Mouse (Mus musculus) heart, embryonic 16.5 days (tissue): ENCODE data around the gene Fkbp4. TPM values are rescaled to one million over a fixed set of nuclear protein-coding genes. Genes with fewer than 3 reads are reported as not detected.

ENCODE experiments used
- ATAC-seq: fragments of 200-750 bp; cut with Nextera tagmentation; replicated peaks from 2 replicates; pipeline ENCODE4 v1.8.0; 2017; ENCODE audit warnings: moderate number of reproducible peaks; ENCODE audit not compliant: insufficient read depth, low FRiP score; ENCODE audit errors: extremely low read depth
- H3K27ac ChIP-seq: fragments of 300-500 bp; sonication (generic); 2 replicates; pipeline ENCODE4 v1.5.1; 2014; ENCODE audit warnings: mild to moderate bottlenecking, low read length, control low read depth, moderate library complexity
- H3K27me3 ChIP-seq: fragments of 300-500 bp; sonication (generic); 2 replicates; pipeline ENCODE4 v1.6.1; 2014; ENCODE audit warnings: low read length, mixed read lengths; ENCODE audit not compliant: control insufficient read depth, insufficient read depth
- H3K36me3 ChIP-seq: fragments of 300-500 bp; sonication (generic); 2 replicates; pipeline ENCODE4 v1.6.1; 2014; ENCODE audit not compliant: control insufficient read depth, insufficient read depth
- H3K4me1 ChIP-seq: fragments of 300-500 bp; sonication (generic); 2 replicates; pipeline ENCODE4 v1.6.1; 2014; ENCODE audit warnings: low read length, mixed read lengths; ENCODE audit not compliant: control insufficient read depth, insufficient read depth
- H3K4me2 ChIP-seq: fragments of 300-500 bp; sonication (generic); 2 replicates; pipeline ENCODE4 v1.6.1; 2014; ENCODE audit warnings: low read depth, mild to moderate bottlenecking, control low read depth, low read length
- H3K4me3 ChIP-seq: fragments of 300-500 bp; sonication (generic); 2 replicates; pipeline ENCODE4 v1.5.1; 2014; ENCODE audit warnings: mild to moderate bottlenecking, control low read depth, low read length
- H3K9ac ChIP-seq: fragments of 300-500 bp; sonication (generic); 2 replicates; pipeline ENCODE4 v1.6.1; 2014; ENCODE audit warnings: low read length, control low read depth
- H3K9me3 ChIP-seq: fragments of 300-500 bp; sonication (generic); replicated peaks from 2 replicates; pipeline ENCODE4 v1.6.1; 2016; ENCODE audit warnings: low read length; ENCODE audit not compliant: control insufficient read depth
- WGBS: fragments of 180-500 bp; shearing (Covaris S2); extraction: QIAGEN DNeasy Blood & Tissue Kit; methylation state at CpG from one replicate; pipeline ENCODE4 v1.1.7; 2014; 5-methylcytosine and 5-hydroxymethylcytosine counted together
- polyA plus RNA-seq: library from polyadenylated mRNA; unstranded; fragments of >200 nt; fragmentation: Nextera tagmentation; extraction: Ambion mirVana; gene quantifications from 2 replicates; pipeline ENCODE4 v1.2.1, GENCODE M21; 2015

Fkbp4 gene
- polyA plus RNA-seq, 1 experiment from 2014 or later: 281 TPM

GRCm38 (mm10) chr6:128440238-128440637 lies 1.8 kb upstream of the Fkbp4 start:
- Histone ChIP-seq H3K27ac (no peak overlapping the region), H3K4me2 (no peak overlapping the region), H3K36me3 (peaks cover 10% of the 10 kb centered on the region), H3K4me1 (peaks cover 23% of the 10 kb centered on the region), H3K4me3 (no peak overlapping the region), H3K27me3 (0 out of 2 replicates have a peak, but pooled peaks cover 1% of the 10 kb centered on the region), H3K9ac (no peak overlapping the region), H3K9me3 (no peaks in the 10 kb centered on the region)
- 93% methylated on average over 2 of the region's 2 CpGs for WGBS
- ATAC-seq: no peak

- H3K9ac ChIP-seq: peak overlapping the region; percentile 88
- H3K27me3 ChIP-seq: no peaks in the 10 kb centered on the region
- peak overlapping the region; percentile 71 for H3K4me3 ChIP-seq
- H3K9me3 ChIP-seq: no peaks in the 10 kb centered on the region
- peak; percentile 12 for ATAC-seq
- H3K36me3 ChIP-seq: peaks cover 24% of the 10 kb centered on the region
- H3K4me2 ChIP-seq: peak overlapping the region; percentile 94
- peak overlapping the region; percentile 74 for H3K27ac ChIP-seq
- peaks cover 29% of the 10 kb centered on the region for H3K4me1 ChIP-seq
- WGBS: 17% methylated on average over 18 of the region's 18 CpGs
Measured at GRCm38 (mm10) chr6:128438871-128439341, 429 bp upstream of the Fkbp4 start.

- under 1% methylated on average over 52 of the region's 52 CpGs for WGBS
- peak overlapping the region; percentile 93 for H3K27ac ChIP-seq
Measured at GRCm38 (mm10) chr6:128437731-128438316, 653 bp downstream of the Fkbp4 start.

DNA sequence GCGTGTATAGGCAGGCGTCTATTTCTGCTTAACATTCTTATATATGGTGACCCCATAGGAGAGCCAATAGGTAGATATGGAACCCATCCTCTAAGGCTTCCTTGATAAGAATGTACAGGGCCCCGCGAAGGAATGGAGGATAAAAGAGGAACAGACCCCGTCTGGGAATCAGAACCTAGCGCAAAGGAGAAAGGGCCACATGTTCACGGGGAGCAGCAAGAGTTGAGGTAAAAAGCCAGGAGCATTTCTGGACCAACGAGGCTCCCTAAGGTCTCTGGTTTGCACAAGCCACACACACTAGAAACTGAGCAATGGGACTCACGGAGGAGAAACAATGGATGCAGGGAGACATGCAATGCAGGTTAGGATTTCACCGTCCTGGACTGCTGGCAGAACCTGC lies 1.2 kb downstream of the Fkbp4 start:
- H3K27ac ChIP-seq: peak overlapping the region; percentile 93
- H3K4me1 ChIP-seq: peaks cover 37% of the 10 kb centered on the region
- peak overlapping the region; percentile 88 for H3K9ac ChIP-seq
- peak overlapping the region; percentile 71 for H3K4me3 ChIP-seq
- H3K27me3 ChIP-seq: no peaks in the 10 kb centered on the region
- H3K9me3 ChIP-seq: no peaks in the 10 kb centered on the region
- WGBS: 3% methylated on average over 10 of the region's 10 CpGs
- ATAC-seq: no peak
- peak overlapping the region; percentile 88 for H3K4me2 ChIP-seq
- H3K36me3 ChIP-seq: peaks cover 40% of the 10 kb centered on the region

More at GRCm38 (mm10) chr6:128437731-128438316, 653 bp downstream of the Fkbp4 start:
- Histone ChIP-seq H3K36me3 (peaks cover 34% of the 10 kb centered on the region), H3K27me3 (no peaks in the 10 kb centered on the region), H3K9ac (peak overlapping the region; percentile 88), H3K4me3 (peak overlapping the region; percentile 71), H3K9me3 (no peaks in the 10 kb centered on the region), H3K4me1 (peaks cover 31% of the 10 kb centered on the region), H3K4me2 (peak overlapping the region; percentile 88)
- ATAC-seq: peak; percentile 67

DNA sequence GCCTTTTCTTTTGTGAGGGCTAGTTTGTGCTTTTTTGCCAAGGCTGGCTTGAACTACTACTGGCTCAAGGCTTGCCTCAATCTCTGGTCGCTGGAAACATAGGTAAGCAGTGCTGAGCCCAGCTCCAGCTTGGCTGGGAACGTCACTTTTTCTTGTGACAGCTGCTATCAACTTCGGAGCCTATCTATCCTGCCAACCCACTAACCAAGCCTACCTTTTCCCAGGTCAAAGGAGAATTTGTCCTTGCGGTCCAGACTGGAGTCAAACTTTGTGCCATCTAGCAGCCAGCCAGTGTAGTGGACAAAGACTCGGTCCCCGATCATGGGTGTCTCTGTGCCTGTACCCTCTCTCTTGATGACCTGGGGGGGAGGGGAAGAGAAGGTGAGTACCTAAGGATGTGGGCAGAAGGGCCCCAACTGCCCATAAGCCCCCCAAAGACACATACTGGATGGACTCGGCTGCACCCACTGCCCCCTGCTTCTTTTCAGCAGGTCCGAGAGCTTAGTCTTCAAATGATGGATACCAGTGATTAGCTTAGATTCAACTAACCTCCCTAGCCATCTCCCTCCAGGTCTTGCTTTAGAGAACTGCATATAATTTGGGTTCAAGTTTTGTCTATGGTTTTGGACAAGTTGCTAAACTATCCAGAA lies 2.0 kb downstream of the Fkbp4 start:
- H3K27me3 ChIP-seq: no peaks in the 10 kb centered on the region
- no peak overlapping the region; the same call in 1 of the 2 replicates for H3K9ac ChIP-seq
- H3K4me3 ChIP-seq: peak overlapping the region; percentile 71
- no peaks in the 10 kb centered on the region for H3K9me3 ChIP-seq
- peak overlapping the region; percentile 88 for H3K4me2 ChIP-seq
- H3K36me3 ChIP-seq: peaks cover 48% of the 10 kb centered on the region
- H3K27ac ChIP-seq: no peak overlapping the region
- peaks cover 39% of the 10 kb centered on the region for H3K4me1 ChIP-seq
- WGBS: 81% methylated on average over 8 of the region's 8 CpGs
- no peak for ATAC-seq

DNA sequence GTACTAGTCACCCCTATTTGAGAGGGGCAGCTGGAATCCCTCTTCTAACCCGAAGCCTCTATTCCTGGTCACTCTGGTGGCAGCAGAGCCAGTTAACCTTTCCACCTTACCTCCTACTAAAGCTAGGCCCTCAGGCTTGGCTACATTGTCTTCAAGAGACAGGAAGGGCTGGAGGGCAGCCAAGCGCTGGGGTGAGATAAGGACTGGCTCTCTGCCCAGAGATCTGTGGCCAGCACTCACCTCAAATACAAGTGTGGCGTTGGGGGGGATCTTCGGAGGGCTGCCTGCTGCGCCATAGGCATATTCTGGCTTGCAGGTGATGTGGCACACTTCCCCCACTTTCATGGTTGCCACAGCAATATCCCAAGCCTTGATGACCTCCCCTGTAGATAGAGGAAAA lies 3.0 kb downstream of the Fkbp4 start:
- Histone ChIP-seq H3K27me3 (no peaks in the 10 kb centered on the region), H3K4me1 (peaks cover 39% of the 10 kb centered on the region), H3K27ac (peak overlapping the region; percentile 80), H3K36me3 (peaks cover 55% of the 10 kb centered on the region), H3K9me3 (no peaks in the 10 kb centered on the region), H3K4me2 (peak overlapping the region; percentile 13; the same call in 1 of the 2 replicates), H3K4me3 (no peak overlapping the region), H3K9ac (no peak overlapping the region)
- peak; percentile 43 for ATAC-seq
- WGBS: 16% methylated on average over 5 of the region's 5 CpGs

DNA sequence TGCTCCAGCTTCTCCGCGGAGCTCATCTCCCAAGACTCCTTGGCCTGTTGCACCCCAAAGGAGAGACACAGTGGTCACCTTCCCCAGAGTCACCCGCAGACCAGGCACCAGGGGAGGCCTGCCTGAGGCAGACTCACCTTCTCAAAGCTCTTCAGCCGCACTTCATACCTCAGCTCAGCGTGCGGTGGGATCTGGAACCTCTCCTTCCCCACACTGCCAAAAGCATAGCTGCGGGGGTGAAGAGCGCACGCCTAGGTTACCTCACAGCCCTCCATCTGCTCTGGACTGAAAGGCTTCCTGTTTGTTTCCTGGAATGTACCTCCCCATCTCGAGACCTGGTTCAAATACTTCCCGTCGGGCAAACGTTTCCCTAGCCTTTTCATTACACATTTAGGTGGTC lies 4.9 kb downstream of the Fkbp4 start:
- Histone ChIP-seq H3K36me3 (peaks cover 73% of the 10 kb centered on the region), H3K4me2 (no peak overlapping the region), H3K4me1 (peaks cover 34% of the 10 kb centered on the region), H3K27ac (no peak overlapping the region), H3K4me3 (no peak overlapping the region), H3K9ac (no peak overlapping the region), H3K27me3 (no peaks in the 10 kb centered on the region), H3K9me3 (no peaks in the 10 kb centered on the region)
- ATAC-seq: no peak
- WGBS: 89% methylated on average over 13 of the region's 13 CpGs

GRCm38 (mm10) chr6:128432356-128432915 lies 6.0 kb downstream of the Fkbp4 start:
- Histone ChIP-seq H3K4me3 (no peak overlapping the region), H3K9me3 (no peaks in the 10 kb centered on the region), H3K27ac (no peak overlapping the region), H3K4me2 (no peak overlapping the region), H3K36me3 (peaks cover 73% of the 10 kb centered on the region), H3K4me1 (peaks cover 34% of the 10 kb centered on the region), H3K27me3 (no peaks in the 10 kb centered on the region), H3K9ac (no peak overlapping the region)
- ATAC-seq: no peak
- 58% methylated on average over 13 of the region's 13 CpGs for WGBS

GRCm38 (mm10) chr6:128429826-128430225 lies 8.7 kb downstream of the Fkbp4 start:
- Histone ChIP-seq H3K36me3 (peaks cover 59% of the 10 kb centered on the region), H3K9ac (no peak overlapping the region), H3K27me3 (no peaks in the 10 kb centered on the region), H3K4me1 (peaks cover 12% of the 10 kb centered on the region), H3K4me2 (no peak overlapping the region), H3K27ac (no peak overlapping the region), H3K9me3 (no peaks in the 10 kb centered on the region), H3K4me3 (no peak overlapping the region)
- WGBS: 67% methylated on average over 6 of the region's 6 CpGs
- no peak for ATAC-seq
